Mouse (Mus musculus): Measurements from ENCODE around the gene Bnip2.

The Bnip2 gene

GRCm38 (mm10) chr9:69989303-69990121 is at the start of gene Bnip2:
Bnip2 (plus strand) TSS chr9:69989466.
- DNase-seq: peak; percentile 90 to 94

GRCm38 (mm10) chr9:69940839-69941490 is 48.3 kb upstream of the Bnip2 start:
- DNase-seq: no peak

- no peak for DNase-seq
Observed at GRCm38 (mm10) chr9:69941556-69941955, 47.7 kb upstream of the Bnip2 start.

GRCm38 (mm10) chr9:69948964-69949363 is 40.3 kb upstream of the Bnip2 start:
- DNase-seq: peak; percentile 24 to 69

- DNase-seq: no peak
Observed at GRCm38 (mm10) chr9:69949641-69950040, 39.6 kb upstream of the Bnip2 start.

GRCm38 (mm10) chr9:69961007-69961406 is 28.3 kb upstream of the Bnip2 start:
- no peak for DNase-seq

GRCm38 (mm10) chr9:69964370-69964769 is 24.9 kb upstream of the Bnip2 start:
- no peak for DNase-seq

- DNase-seq: no peak
Observed at GRCm38 (mm10) chr9:69985526-69985925, 3.7 kb upstream of the Bnip2 start.

- no peak for DNase-seq
Observed at GRCm38 (mm10) chr9:69986063-69986462, 3.2 kb upstream of the Bnip2 start.

GRCm38 (mm10) chr9:69986571-69986970 is 2.7 kb upstream of the Bnip2 start:
- DNase-seq: no peak

GRCm38 (mm10) chr9:69987579-69987978 is 1.7 kb upstream of the Bnip2 start:
- peak; percentile 27 to 68 for DNase-seq

- DNase-seq: no peak
Observed at GRCm38 (mm10) chr9:69988706-69989302, 462 bp upstream of the Bnip2 start.

- no peak for DNase-seq
Observed at GRCm38 (mm10) chr9:69990346-69990745, 1.1 kb downstream of the Bnip2 start.

GRCm38 (mm10) chr9:69992841-69993277 is 3.6 kb downstream of the Bnip2 start:
- DNase-seq: no peak

- DNase-seq: no peak
Observed at GRCm38 (mm10) chr9:69993479-69993878, 4.2 kb downstream of the Bnip2 start.

GRCm38 (mm10) chr9:69994547-69994946 is 5.3 kb downstream of the Bnip2 start:
- DNase-seq: no peak

- no peak for DNase-seq
Observed at GRCm38 (mm10) chr9:69999318-69999717, 10.1 kb downstream of the Bnip2 start.

- DNase-seq: no peak
Observed at GRCm38 (mm10) chr9:70003516-70003915, 14.2 kb downstream of the Bnip2 start.

GRCm38 (mm10) chr9:70006984-70007383 is 17.7 kb downstream of the Bnip2 start:
- DNase-seq: no peak

GRCm38 (mm10) chr9:70007506-70008248 is 18.4 kb downstream of the Bnip2 start:
- DNase-seq: no peak

- DNase-seq: no peak
Observed at GRCm38 (mm10) chr9:70009754-70010304, 20.6 kb downstream of the Bnip2 start.

- no peak for DNase-seq
Observed at GRCm38 (mm10) chr9:70010781-70011473, 21.7 kb downstream of the Bnip2 start.

All from spleen, adult 18-20 months (tissue).